Mouse (Mus musculus) kidney, adult 2 months (tissue): ENCODE measurements around the gene Fmc1.

Experiments used
- CTCF ChIP-seq: fragments of 200-500 bp; conservative IDR thresholded peaks from 2 replicates; pipeline ENCODE4 v1.5.1; 2011; ENCODE audit warnings: low read depth, mild to moderate bottlenecking, control low read depth, low read length, moderate library complexity, mixed read lengths; ENCODE audit not compliant: insufficient read depth, insufficient read length
- POLR2A ChIP-seq: fragments of 200-500 bp; IDR thresholded peaks from one replicate; pipeline ENCODE4 v1.6.1; 2011; ENCODE audit warnings: low read depth, low read length, control low read depth

- TF ChIP-seq CTCF: peak; percentile 62
- no peak for TF ChIP-seq POLR2A
These were observed 2.0 kb upstream of the Fmc1 start for GRCm38 (mm10) chr6:38531211-38531820.
